Mouse (Mus musculus): Measurements from ENCODE around the gene Eid2.
A peak's percentile ranks its signal among the peaks of the same experiment; 100 is the strongest.

Gene Eid2

GRCm38 (mm10) chr7:28290638-28291590 is 23.2 kb downstream of the Eid2 start, which contains the start of gene Selenov:
Gene Selenov (minus strand): TSS chr7:28291186.
- peak in 1 of 2 experiments; percentile 32 for DNase-seq (ENCODE audit: low spot score in 2 of 2)

- DNase-seq (ENCODE audit: low spot score in 2 of 2): peak in 1 of 2 experiments; percentile 56
These were observed 26.8 kb downstream of the Eid2 start for GRCm38 (mm10) chr7:28294481-28294880.

- peak in 1 of 2 experiments; percentile 51 for DNase-seq (ENCODE audit: low spot score in 2 of 2)
These were observed 31.4 kb downstream of the Eid2 start for GRCm38 (mm10) chr7:28298837-28299625.

GRCm38 (mm10) chr7:28301616-28302433 is 34.1 kb downstream of the Eid2 start, which contains the start of gene Dll3:
Gene Dll3 (minus strand): TSS chr7:28302238.
- peak in 1 of 2 experiments; percentile 27 for DNase-seq (ENCODE audit: low spot score in 2 of 2)

GRCm38 (mm10) chr7:28305641-28306040 is 38.0 kb downstream of the Eid2 start:
- DNase-seq (ENCODE audit: low spot score in 2 of 2): no peak

- DNase-seq (ENCODE audit: low spot score in 2 of 2): no peak
These were observed 38.5 kb downstream of the Eid2 start for GRCm38 (mm10) chr7:28306216-28306615.

- DNase-seq (ENCODE audit: low spot score in 2 of 2): no peak
These were observed 42.1 kb downstream of the Eid2 start for GRCm38 (mm10) chr7:28309737-28310136.

GRCm38 (mm10) chr7:28311151-28311925 is 43.7 kb downstream of the Eid2 start:
- DNase-seq (ENCODE audit: low spot score in 2 of 2): no peak

- DNase-seq (ENCODE audit: low spot score in 2 of 2): peak; percentile 94 to 98
These were observed 44.4 kb downstream of the Eid2 start, which contains the start of gene Timm50 for GRCm38 (mm10) chr7:28311926-28312543. Gene Timm50 (minus strand): TSS chr7:28312072.

GRCm38 (mm10) chr7:28318036-28318435 is 50.4 kb downstream of the Eid2 start:
- DNase-seq (ENCODE audit: low spot score in 2 of 2): no peak

- DNase-seq (ENCODE audit: low spot score in 2 of 2): no peak
These were observed 51.0 kb downstream of the Eid2 start for GRCm38 (mm10) chr7:28318714-28319113.
